Mouse (Mus musculus) gastrocnemius, adult 8-10 months (tissue): ENCODE results near the gene Notch2. TPM values are rescaled to one million over a fixed set of nuclear protein-coding genes. Genes with fewer than 3 reads are reported as not detected.

ENCODE experiments used
- DNase-seq, 2 experiments: peaks; one replicate each; pipeline ENCODE4 v3.0.0; 2022; ENCODE audit warnings: low spot score in 2 of 2
- total RNA-seq, 4 experiments: library from RNA; stranded (reverse); gene quantifications; 2 replicates each; pipeline ENCODE4 v1.2.4; 2022

Notch2 gene
- total RNA-seq, 4 experiments from 2014 or later, result 5.6 to 7.9 (median 6.9) TPM

DNA sequence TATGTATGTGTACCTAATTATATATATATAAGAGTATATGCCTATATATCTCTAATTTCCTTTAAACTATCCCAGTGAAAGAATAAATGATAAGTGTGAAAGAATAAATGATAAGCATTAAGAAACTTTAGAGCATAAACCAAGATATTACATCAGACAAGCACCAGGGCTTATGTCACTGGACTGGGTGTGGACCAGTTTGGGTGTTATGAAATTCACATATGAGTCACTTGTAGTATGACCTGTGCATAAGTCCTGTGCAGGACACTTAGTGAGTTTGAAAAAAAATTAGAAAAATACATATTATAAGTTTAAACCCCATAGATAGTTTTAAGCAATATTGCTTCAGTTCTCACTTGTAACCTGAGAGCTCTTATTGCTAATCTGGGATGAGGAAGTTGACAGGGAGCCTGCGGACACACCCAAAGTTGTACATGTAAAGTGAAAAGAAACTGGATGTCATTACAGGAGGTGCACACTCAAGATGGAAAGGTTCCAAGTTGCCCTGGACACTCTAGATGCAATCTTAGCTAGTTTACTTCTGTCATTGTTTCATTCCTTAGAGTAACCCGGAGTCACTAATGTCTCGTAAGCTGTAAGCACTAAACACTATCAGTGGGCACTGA, 19.3 kb upstream of the Notch2 start:
- DNase-seq, result no peak

DNA sequence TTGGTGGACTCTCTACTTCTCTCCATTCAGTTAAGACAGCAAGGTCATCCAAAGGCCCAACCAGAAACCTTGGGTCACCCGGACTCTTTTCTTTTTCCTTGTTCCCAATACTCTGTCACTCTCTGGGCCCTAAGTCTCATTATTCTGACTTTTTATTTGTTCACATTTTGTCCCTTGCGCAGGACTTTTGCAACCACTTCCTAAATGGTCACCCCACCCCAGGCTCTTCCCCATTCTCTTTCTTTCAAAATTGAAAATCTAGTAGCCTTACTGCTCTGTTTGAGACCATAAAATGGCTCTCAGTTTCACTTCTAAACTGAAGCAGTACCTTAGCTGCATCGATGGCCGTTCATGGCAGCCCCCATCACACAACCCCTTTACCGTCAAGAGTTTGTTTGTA, 18.5 kb upstream of the Notch2 start:
- no peak for DNase-seq

DNA sequence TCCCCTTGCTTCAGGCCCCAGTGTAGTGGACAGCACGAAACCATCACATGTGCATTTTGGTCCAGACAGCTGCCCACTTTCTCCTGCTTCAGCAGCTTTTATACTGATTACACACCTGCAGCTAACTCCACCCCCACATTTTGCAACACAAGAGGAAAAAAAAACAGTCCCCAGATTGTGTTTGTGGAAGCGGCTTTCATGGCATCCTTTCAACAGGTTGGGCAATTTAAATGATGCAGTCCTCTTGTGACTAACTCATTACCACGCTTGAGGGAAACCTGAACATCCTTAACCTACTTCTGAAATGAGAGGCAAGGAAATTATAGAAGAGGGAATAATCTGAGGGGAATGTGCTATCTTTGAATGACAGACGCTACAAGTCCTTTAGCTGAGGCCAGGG, 15.0 kb upstream of the Notch2 start:
- DNase-seq, result no peak

DNA sequence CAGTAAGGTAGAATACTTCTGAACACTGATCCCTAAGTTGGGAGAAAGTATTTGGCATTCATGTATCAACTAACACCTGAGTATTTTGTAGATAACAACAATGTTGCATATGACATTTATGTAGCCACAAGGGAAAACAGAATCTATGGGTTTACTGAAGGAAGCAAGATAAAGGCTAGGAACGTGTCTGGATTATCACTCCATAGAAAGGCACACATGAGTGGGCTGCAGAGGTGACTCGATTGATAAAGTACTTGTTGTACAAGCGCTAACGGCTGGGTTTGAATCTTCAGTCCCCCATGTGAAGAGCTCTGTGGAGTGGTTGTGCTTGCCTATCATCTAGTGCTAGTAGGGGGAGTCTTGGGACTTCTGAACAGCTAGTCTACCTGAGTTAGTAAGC, 9.8 kb upstream of the Notch2 start:
- DNase-seq, result no peak

DNA sequence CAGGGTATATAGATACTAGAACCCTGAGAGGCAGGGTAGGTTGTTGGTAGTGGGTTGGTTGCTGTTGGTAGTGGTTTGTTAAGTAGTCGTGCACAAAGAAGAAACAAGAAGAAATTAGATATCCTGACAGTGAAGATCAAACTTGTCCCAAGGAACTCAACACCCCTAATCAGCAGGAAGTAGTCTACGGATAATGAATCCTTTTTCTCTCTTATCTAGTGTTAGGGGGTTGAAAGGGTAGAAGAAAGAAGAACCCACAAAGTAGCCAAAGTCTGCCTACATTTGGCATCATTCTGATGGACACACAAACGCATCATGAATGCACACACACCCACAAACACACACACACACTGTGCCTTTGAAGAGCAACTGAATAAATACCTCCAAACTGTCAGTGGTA, 9.1 kb upstream of the Notch2 start:
- no peak for DNase-seq

DNA sequence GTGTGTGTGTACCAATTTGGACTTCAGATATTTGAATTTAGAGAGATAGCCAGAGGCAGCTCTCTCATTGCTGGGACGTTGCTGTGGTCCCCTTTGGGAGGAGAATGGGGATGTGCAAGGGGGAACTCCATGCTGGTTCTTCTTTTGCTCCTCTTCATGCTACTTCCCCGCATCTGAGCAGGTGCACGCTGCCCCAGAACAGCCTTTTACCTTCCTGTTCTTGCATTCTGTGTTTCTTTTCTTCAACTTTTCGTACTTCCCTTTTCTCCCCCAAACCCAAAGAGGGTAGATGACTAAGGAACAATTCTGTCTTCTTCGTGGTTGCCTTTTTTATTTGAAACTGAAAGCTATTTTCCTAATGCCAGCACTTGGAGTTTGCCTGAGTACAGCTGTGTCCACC, 8.0 kb upstream of the Notch2 start:
- no peak for DNase-seq

DNA sequence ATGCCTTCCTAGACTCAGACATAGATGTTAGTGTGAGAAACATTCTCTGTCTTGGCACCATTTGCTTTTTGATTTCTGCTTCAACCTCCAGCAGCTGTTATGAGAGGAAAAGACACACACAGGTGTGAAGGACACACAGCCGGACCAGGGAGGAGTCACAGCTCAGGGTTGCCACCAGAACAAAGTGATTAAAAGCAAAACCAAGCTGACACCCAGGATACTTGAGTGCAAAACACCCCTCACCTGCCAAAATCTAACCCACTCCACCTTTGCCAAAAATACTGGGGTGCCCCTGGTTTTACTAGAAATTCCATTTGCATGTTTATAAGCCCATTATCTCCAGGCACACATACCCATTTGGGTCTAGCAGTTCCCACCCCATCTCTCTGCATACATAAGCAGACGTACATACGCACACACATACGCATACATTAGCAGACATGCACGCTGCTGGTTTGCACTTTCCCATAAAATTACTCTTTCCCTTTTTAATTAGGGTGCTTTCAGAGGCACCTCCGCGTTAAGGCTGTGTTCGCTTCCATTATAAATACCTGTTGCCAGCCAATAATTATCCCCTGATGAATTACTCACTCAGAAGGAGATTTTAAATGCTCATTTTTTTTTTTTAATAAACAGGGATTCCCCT, 7.2 kb upstream of the Notch2 start:
- no peak for DNase-seq

DNA sequence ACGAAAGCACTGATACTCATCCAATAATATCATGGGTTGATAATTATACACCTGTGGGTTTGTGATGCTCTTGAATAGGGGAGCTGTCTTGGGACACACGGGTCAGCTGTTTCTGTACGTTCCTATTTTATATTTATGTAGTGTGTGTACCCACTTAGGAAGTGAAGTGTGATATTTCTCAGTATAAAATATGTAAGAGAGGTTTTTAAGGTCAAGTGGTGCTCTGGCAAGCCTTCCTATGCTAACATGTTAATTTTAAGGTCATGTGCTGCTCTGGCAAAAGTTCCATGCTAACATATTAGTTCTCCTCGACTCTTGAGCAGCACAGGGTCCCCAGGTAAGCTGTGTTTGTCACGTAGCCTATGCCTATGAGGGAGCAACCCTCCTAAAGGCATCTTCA, 6.4 kb upstream of the Notch2 start:
- no peak for DNase-seq

DNA sequence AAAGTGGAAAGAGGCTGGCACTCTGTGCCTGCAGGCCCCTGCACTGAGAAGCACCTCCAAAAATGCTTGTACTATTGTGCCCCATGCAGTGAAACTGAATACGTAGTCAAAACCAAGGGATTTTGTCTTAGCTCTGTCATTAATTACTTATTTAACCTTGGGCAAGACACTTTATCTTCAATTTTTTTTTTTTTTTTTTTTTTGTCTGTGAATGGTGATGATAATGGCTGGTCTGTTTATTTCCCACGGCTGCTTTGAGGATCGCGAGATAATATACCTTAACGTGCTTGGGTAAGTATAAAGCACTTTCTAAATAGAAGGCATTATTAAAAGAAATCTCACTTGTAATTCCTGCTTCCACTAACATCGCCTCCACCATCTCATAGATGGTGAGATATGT, 5.2 kb upstream of the Notch2 start:
- no peak for DNase-seq

DNA sequence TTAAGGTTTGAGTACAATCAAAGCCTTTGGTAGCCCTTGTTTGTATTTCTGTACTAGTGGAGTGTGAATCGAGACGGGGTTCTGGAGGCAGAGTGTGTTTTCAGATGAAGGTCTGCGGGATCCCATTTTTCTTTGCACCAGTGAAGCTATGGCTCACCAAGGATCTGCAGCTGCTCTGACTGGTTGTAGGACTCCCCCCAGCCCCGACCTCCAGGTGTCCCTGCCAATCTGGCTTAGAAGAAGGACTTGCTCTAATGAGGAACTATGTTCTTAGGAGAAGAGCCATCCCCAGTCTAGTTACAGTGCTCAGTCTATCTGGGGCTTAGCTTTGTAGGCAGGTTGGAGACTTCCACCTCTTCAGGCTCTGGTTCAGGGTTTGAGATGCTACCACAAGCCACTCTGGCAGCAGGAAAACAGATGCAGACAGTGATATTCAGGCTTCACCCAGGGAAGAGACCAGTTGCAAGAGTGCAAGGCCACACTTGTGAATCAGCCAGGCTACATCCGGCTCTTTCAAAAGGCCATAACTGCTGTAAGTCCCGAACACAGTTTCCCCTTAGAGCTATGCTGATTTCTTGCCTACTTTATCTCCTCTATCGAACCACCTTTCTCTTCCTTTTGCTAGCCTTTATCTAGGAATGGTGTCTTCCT, 4.0 kb upstream of the Notch2 start:
- no peak for DNase-seq

DNA sequence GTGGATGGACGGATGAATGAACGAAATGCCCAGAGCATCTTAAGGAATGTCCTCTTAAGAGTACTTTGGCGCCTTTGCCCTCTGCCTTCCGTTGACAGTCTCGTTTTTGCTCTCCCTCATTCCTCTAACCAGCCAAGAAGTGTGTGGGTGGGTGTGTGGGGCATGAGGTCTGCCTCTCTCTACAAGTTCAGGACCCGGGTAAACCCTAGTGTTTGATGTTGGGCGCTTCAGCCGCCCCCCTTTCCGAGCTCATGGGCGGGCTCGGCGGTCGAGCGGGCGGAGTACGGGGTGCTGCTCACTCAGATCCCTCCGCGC, 284 bp upstream of the Notch2 start:
- DNase-seq, result no peak

DNA sequence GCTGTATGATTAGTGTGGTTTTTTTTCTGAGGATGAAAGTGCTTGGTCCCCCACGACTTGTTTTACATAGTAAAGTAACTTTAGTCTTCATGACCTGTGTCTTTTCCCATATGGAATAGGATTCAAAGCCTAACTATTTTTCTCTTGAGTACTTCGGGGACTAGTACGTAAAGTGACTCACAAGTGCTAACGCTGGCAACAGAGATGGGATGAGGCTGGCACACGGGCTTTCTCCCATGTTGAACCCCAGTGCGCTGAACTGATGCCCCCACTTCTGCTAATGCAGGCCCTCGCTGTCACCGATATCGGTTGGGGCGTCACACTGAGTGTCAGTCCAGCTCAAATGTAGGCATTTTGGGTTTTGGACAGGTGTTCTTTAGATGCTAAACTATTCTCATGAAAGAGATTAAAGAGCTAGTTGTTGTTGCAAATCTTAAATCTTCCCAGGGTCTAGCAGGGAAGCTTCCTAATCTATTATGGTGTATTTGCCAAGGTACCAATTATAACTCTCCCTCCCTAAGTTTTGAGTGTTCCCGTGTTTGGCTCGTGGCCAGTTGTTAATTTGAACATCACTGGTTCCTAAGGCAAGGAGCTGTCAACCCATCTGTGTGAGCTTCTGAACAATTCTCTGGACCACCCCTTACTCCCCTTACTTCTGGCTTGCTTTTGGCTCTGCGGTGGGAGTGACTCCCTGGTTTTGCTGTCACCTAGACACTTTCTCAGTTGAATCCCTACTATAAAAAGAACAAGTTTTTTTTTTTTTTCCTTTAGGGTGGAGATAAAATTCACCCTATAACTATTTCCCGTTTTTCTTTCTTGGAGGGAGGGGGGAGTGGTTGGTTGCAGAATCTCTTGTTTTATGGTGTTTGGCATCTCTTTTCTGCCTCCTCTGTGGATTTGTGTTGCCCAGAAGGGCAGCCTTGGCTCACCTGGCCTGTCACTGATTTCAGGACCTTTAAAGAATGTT, 2.2 kb downstream of the Notch2 start:
- no peak for DNase-seq

DNA sequence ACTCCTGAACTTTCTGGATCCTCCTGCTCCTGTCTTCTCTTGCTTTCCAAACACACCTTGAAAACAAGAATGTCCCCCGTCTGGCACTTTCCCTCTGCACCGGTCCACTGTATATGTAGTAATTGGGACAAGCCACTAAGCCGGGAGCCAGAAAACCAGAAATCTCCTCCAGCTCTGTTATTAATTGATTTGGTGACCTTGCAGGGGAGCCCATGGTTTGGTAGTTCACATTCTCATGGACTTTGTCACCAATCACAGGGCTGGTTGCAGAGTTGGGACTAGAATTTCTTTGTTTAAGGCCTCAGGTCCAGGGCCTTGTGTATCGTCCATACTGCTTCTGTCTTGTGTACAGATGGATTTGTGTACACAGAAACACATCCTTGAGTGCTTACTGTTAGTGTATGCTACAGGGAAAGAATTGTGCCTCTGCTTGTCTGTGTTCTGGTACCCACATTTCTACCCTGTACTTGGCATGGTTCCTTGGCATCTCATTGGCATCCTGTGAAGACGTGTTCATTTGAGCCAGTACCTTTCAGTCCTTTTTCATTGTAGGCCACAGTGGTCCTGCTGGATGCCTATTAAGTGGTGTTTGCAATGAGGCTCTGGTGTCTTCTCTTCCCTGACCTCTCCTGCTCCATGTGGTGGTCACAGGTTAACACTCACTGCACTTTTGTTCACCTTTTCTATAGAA, 3.7 kb downstream of the Notch2 start:
- no peak for DNase-seq

DNA sequence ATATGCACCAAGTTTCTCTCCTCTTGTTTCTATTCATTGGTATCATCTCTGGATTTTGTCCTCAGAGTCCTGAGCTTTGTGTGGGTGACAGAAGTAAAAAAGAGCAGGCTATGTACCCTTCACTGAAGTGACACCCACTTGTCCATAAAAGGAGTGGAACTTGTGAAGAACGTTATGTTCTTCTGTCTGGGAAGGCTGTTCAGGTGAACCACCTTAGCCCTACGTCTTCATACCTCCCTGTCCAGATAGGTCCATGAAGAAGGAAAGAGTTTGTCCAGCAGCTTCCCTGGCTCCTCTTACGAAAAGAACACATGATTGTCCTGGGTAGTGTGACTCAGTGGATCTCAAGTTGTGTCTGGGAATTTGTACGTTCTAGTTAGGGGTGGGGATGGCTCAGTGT, 4.9 kb downstream of the Notch2 start:
- DNase-seq, result no peak

DNA sequence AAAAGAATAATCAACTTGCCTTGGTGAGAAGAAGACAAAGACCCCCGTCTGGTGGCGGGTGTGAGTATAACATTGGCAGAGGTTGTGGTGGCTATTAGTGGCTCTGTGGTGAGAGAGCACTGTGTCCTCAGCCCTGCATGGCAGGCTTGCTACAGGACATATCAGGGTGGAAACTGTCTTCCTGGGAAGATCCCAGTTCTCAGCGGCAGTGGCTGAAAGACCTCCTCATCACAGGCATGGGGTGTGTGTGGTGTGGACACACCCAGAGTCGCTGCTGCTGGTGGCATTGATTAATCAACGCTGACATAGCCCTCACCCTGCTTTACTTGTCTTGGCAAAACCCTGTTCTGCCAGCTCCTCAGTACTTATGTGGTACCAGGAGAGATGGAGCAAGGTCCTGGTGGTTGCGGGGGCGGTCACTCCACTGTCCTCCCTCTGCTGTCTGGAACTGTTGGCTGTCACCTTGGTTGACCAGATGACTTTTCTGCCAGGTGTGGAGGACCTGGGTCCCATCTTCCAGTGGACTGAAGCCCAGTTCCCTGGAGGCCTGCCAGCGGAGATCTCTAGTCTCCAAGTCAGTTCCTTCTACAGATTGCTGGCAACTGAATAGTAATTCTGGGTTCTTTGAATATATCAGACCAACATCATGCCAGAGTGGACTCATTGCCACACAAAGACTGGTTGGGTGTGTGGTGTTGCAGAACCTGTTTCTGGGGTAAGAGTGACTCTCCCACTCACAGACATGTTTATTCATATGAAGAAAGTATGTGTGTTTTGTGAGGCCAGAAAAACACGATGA, 7.3 kb downstream of the Notch2 start:
- DNase-seq, result peak in 1 of 2 experiments; percentile 39

DNA sequence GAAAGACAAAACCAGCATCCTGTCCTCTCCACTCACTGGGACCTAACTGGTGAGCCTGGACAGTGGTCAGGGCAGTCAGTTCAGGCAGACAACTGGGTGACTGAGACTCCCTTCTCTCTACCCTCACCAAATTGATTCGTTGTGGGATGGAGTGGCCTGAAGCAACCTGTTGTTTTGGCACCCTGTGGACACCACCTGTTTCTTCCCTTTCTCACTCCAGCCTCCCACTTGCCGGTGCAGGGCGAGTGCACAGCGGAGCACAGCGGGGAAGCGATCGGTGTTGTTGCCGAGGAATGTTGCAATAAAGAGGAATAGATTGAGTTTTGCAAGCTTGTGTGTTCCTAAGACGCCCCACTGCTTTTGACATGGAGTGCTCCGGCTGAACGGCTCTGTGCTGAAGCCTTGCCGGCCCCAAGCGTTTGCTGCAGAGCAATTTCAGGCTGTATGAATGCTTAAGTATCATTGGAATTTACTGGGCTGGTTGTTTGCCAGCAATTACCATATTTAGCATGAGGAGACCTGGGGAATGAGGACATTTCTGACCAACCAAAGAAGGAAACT, 11.0 kb downstream of the Notch2 start:
- peak in 1 of 2 experiments; percentile 37 for DNase-seq

DNA sequence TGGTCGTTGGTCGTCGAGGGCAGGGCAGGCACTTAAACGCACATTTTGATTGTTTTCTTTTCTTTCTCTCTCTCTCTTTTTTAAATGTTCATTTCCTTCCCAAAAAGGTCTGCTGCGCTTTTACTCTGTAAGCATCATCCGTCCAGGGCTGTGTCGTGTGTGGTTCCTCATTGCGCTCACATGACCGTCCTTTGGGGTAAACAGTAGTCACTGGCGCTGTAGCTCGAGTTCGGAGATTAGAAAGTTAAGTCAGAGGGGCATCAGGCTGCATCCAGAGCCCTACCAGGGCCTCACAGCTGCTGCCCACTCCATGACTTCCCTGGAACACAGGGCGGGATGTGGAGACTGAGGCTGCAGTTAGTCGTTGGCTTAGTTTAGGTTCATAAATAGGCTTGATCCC, 12.2 kb downstream of the Notch2 start:
- DNase-seq, result no peak

DNA sequence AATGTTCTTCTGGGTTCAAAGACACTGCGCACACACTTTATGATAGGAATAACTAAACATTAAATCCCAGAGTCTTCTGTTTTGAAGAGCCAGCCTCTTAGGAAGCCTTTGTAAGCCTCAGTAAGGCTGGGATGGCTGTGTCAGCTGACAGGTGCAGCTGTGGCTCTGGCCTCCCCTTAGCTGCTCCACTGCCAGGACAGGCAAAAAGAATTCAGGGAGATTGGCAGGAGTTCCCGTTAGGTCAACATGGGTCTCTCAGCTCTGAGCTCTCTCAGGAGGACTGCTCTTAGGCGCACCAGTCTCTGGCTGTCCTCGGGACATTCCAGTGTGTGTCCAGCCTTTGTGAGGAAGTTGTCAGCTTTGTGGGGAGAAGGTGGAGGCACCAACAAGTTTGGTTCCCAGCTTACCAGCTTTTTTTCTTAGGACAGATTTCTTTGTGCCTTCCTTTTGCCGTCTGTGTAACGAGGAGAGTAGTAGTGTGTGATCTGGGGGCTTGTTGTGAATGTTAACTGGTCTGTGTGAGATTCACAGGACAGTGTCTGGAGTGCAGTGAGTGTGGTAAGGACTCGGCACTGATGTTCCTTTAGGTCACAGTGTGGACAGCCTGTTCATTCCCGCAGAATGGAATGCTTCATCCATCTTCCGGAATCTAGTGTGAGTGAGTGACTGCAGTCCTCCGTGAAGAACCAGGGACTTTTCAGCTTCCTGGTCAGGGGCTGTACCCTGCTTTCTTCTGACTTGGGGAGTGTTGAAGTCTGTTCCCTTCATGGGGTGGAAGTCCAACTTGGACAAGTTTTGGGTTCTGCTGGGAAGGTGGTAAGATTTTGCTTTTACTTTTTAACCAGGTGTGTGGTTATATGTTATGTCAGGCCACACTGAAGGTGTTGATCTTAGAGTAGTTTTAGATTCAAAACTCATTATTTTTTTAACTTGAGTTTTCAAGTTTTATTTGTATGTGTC, 12.9 kb downstream of the Notch2 start:
- peak in 1 of 2 experiments; percentile 55 for DNase-seq

DNA sequence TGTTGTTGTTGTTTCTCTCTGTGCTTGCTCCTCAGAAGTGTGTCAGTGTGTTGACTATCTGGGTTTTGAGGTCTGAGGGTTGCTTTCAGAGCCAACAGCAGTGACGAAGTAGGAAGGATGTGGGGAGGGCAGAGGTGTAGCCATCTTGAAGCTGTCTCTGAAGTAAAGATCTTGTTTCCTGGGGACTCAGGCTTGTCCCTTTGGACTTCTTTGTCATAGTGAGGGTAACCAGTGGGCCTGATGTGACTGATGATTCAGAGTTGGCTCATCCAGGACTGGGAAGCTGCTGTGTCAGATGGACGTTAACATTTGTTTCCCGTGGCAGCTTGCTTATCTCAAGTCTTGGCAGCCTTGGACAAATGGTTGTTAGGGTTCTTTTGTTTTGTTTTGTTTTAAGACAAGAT, 14.0 kb downstream of the Notch2 start:
- DNase-seq, result no peak
